Mouse (Mus musculus) heart, adult 2 months (tissue): Measurements from ENCODE around the gene Chmp4b.

ENCODE experiments used
- EP300 ChIP-seq: fragments of 200-500 bp; IDR thresholded peaks from 2 replicates; pipeline ENCODE4 v1.6.1; 2011; ENCODE audit warnings: low read depth, low read length, control low read depth; ENCODE audit not compliant: insufficient read depth
- POLR2A ChIP-seq: fragments of 200-500 bp; IDR thresholded peaks from 2 replicates; pipeline ENCODE4 v1.6.1; 2011; ENCODE audit warnings: mild to moderate bottlenecking, low read depth, low read length, control low read depth; ENCODE audit not compliant: insufficient read depth

- no peak for TF ChIP-seq POLR2A
- no peak for TF ChIP-seq EP300
Observed at GRCm38 (mm10) chr2:154711701-154712100, 60.2 kb downstream of the Chmp4b start.
